Mouse (Mus musculus) midbrain, embryonic 12.5 days (tissue): ENCODE measurements around the gene Zswim4. TPM values are rescaled to one million over a fixed set of nuclear protein-coding genes. Genes with fewer than 3 reads are reported as not detected.

Experiments used
- ATAC-seq: fragments of 200-750 bp; cut with Nextera tagmentation; 2 replicates; pipeline ENCODE4 v1.8.0; 2017; ENCODE audit warnings: low read depth, moderate TSS enrichment, moderate library complexity; ENCODE audit not compliant: low FRiP score
- H3K27ac ChIP-seq: fragments of 300-500 bp; sonication (generic); replicated peaks from 2 replicates; pipeline ENCODE4 v1.5.1; 2016; ENCODE audit warnings: mild to moderate bottlenecking
- H3K27me3 ChIP-seq: fragments of 300-500 bp; sonication (generic); 2 replicates; pipeline ENCODE4 v1.6.1; 2016; ENCODE audit warnings: mild to moderate bottlenecking
- H3K36me3 ChIP-seq: fragments of 300-500 bp; sonication (generic); 2 replicates; pipeline ENCODE4 v1.6.1; 2016
- H3K4me1 ChIP-seq: fragments of 300-500 bp; sonication (generic); 2 replicates; pipeline ENCODE4 v1.6.1; 2016
- H3K4me2 ChIP-seq: fragments of 300-500 bp; sonication (generic); replicated peaks from 2 replicates; pipeline ENCODE4 v1.6.1; 2016; ENCODE audit warnings: mild to moderate bottlenecking, moderate library complexity
- H3K4me3 ChIP-seq: fragments of 300-500 bp; sonication (generic); 2 replicates; pipeline ENCODE4 v1.5.1; 2016; ENCODE audit warnings: mild to moderate bottlenecking
- H3K9ac ChIP-seq: fragments of 300-500 bp; sonication (generic); replicated peaks from 2 replicates; pipeline ENCODE4 v1.6.1; 2016; ENCODE audit warnings: mild to moderate bottlenecking, moderate library complexity
- H3K9me3 ChIP-seq: fragments of 300-500 bp; sonication (generic); 2 replicates; pipeline ENCODE4 v1.6.1; 2016; ENCODE audit warnings: mild to moderate bottlenecking
- WGBS: fragments of 180-500 bp; shearing (Covaris S2); methylation state at CpG from one replicate; pipeline ENCODE4 v1.1.7; 2016; 5-methylcytosine and 5-hydroxymethylcytosine counted together
- polyA plus RNA-seq: library from polyadenylated mRNA; unstranded; fragments of >200 nt; fragmentation: Nextera tagmentation; extraction: Ambion mirVana; gene quantifications from 2 replicates; pipeline ENCODE4 v1.2.1, GENCODE M21; 2016

Zswim4 gene
- polyA plus RNA-seq, 1 experiment from 2014 or later: 55.7 TPM

DNA sequence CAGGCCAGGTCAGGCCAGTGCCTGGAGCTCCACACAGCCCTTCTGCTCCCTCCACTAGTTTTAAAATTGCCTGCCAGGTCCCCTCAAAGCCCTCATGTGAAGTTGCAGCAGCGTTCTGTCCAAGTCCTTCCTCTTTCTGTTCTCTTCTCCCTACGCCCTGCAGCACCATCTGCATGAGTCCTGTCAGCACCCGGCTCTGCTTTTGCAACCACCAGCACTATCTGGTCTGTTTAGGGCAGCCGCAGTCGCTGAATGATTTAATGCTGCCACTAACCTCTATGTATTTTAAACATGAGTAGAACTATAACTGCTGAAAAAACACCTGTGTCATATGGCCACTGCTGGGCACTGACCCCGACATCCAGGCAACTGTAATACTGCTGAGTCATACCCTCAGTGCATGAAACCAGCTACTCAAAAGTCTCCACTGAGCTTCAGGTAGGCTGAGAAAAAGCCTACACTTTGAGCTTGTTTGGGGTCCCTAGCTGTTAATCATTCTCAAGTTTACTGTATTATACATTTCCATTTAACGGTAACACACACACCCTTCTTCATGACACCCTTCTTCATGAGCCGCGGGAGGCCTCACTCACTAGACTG, 14.2 kb downstream of the Zswim4 start:
- 95% methylated on average over 9 of the region's 9 CpGs for WGBS
- Histone ChIP-seq H3K27me3 (no peaks in the 10 kb centered on the region), H3K27ac (no peak overlapping the region), H3K36me3 (peaks cover 99% of the 10 kb centered on the region), H3K4me1 (no peaks in the 10 kb centered on the region), H3K4me3 (no peak overlapping the region), H3K9me3 (no peaks in the 10 kb centered on the region), H3K4me2 (no peak overlapping the region), H3K9ac (no peak overlapping the region)
- no peak for ATAC-seq

- Histone ChIP-seq H3K9me3 (no peaks in the 10 kb centered on the region), H3K4me2 (no peak overlapping the region), H3K27ac (no peak overlapping the region), H3K27me3 (no peaks in the 10 kb centered on the region), H3K9ac (no peak overlapping the region), H3K4me1 (no peaks in the 10 kb centered on the region), H3K4me3 (no peak overlapping the region), H3K36me3 (peaks cover 99% of the 10 kb centered on the region)
- 91% methylated on average over 7 of the region's 7 CpGs for WGBS
- ATAC-seq: no peak
Measured at GRCm38 (mm10) chr8:84220105-84220504, 16.8 kb downstream of the Zswim4 start.

- no peak for ATAC-seq
- no peaks in the 10 kb centered on the region for H3K27me3 ChIP-seq
- H3K4me1 ChIP-seq: no peaks in the 10 kb centered on the region
- 93% methylated on average over 5 of the region's 5 CpGs for WGBS
- no peak overlapping the region for H3K9ac ChIP-seq
- no peak overlapping the region for H3K27ac ChIP-seq
- H3K36me3 ChIP-seq: peaks cover 99% of the 10 kb centered on the region
- no peak overlapping the region for H3K4me2 ChIP-seq
- H3K4me3 ChIP-seq: no peak overlapping the region
- H3K9me3 ChIP-seq: no peaks in the 10 kb centered on the region
Measured at GRCm38 (mm10) chr8:84218143-84218542, 18.7 kb downstream of the Zswim4 start.

- H3K27me3 ChIP-seq: no peaks in the 10 kb centered on the region
- H3K36me3 ChIP-seq: peaks cover 99% of the 10 kb centered on the region
- ATAC-seq: no peak
- no peak overlapping the region for H3K4me2 ChIP-seq
- H3K27ac ChIP-seq: no peak overlapping the region
- H3K4me1 ChIP-seq: no peaks in the 10 kb centered on the region
- no peak overlapping the region for H3K4me3 ChIP-seq
- no peak overlapping the region for H3K9ac ChIP-seq
- H3K9me3 ChIP-seq: no peaks in the 10 kb centered on the region
- WGBS: 97% methylated on average over 11 of the region's 11 CpGs
Measured at GRCm38 (mm10) chr8:84217206-84217605, 19.6 kb downstream of the Zswim4 start.

GRCm38 (mm10) chr8:84213277-84213676, 23.6 kb downstream of the Zswim4 start:
- H3K4me1 ChIP-seq: peaks cover 18% of the 10 kb centered on the region
- H3K4me2 ChIP-seq: no peak overlapping the region
- ATAC-seq: no peak
- no peak overlapping the region for H3K4me3 ChIP-seq
- 95% methylated on average over 4 of the region's 4 CpGs for WGBS
- H3K36me3 ChIP-seq: peaks cover 81% of the 10 kb centered on the region
- no peaks in the 10 kb centered on the region for H3K9me3 ChIP-seq
- no peak overlapping the region for H3K9ac ChIP-seq
- no peaks in the 10 kb centered on the region for H3K27me3 ChIP-seq
- H3K27ac ChIP-seq: no peak overlapping the region

- H3K27me3 ChIP-seq: no peaks in the 10 kb centered on the region
- no peak overlapping the region for H3K9ac ChIP-seq
- H3K4me2 ChIP-seq: no peak overlapping the region
- no peak for ATAC-seq
- H3K4me1 ChIP-seq: peaks cover 24% of the 10 kb centered on the region
- H3K27ac ChIP-seq: no peak overlapping the region
- WGBS: 93% methylated on average over 31 of the region's 31 CpGs
- no peaks in the 10 kb centered on the region for H3K9me3 ChIP-seq
- peaks cover 68% of the 10 kb centered on the region for H3K36me3 ChIP-seq
- H3K4me3 ChIP-seq: no peak overlapping the region
Measured at GRCm38 (mm10) chr8:84211881-84212563, 24.8 kb downstream of the Zswim4 start.

GRCm38 (mm10) chr8:84211202-84211601, 25.7 kb downstream of the Zswim4 start:
- peaks cover 60% of the 10 kb centered on the region for H3K36me3 ChIP-seq
- H3K4me3 ChIP-seq: no peak overlapping the region
- 94% methylated on average over 3 of the region's 3 CpGs for WGBS
- no peak for ATAC-seq
- no peak overlapping the region for H3K27ac ChIP-seq
- no peak overlapping the region for H3K4me2 ChIP-seq
- H3K27me3 ChIP-seq: no peaks in the 10 kb centered on the region
- no peak overlapping the region for H3K9ac ChIP-seq
- no peaks in the 10 kb centered on the region for H3K9me3 ChIP-seq
- H3K4me1 ChIP-seq: peaks cover 24% of the 10 kb centered on the region

DNA sequence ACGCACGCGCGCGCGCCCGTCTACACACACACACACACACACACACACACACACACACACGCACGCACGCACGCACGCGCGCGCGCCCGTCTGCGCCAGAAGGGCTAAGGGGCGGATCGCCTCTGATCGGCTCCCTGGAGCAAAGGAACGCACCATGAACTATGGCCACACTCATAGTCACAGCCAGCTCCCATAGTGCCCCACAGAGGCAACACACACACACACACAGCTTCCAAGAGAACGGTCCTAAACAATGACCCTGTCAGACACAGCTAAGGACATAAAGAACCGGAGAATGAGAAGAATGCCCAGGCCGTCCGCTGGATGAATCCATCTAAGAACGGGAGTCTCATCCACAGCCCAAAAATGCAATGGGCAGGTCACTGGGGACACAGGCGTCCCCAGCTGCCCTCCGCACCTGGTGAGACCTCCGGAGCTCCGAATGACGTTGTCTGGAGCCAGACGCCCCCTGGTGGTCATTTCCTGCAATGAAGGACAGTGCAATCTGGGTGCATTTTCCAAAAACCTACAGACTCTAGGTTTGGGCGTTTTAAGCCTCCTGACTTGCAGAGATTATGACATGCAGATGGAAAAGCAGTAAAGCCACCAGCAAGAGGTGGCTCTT, 26.6 kb downstream of the Zswim4 start:
- H3K9me3 ChIP-seq: no peaks in the 10 kb centered on the region
- no peak overlapping the region for H3K9ac ChIP-seq
- peak; percentile 59; the same call in 1 of the 2 replicates for ATAC-seq
- peaks cover 24% of the 10 kb centered on the region for H3K4me1 ChIP-seq
- H3K4me2 ChIP-seq: peak overlapping the region; percentile 3; the same call in 1 of the 2 replicates
- no peak overlapping the region for H3K4me3 ChIP-seq
- WGBS: 53% methylated on average over 32 of the region's 34 CpGs
- no peak overlapping the region for H3K27ac ChIP-seq
- no peaks in the 10 kb centered on the region for H3K27me3 ChIP-seq
- peaks cover 51% of the 10 kb centered on the region for H3K36me3 ChIP-seq

GRCm38 (mm10) chr8:84208381-84209380, 28.2 kb downstream of the Zswim4 start:
- no peak overlapping the region for H3K4me2 ChIP-seq
- H3K9me3 ChIP-seq: no peaks in the 10 kb centered on the region
- WGBS: 37% methylated on average over 17 of the region's 17 CpGs
- ATAC-seq: no peak
- H3K4me1 ChIP-seq: peaks cover 29% of the 10 kb centered on the region
- H3K27ac ChIP-seq: 0 out of 2 replicates have a peak overlapping the region, but pooled peaks have one; percentile 16
- H3K9ac ChIP-seq: peak overlapping the region; percentile 37; the same call in 1 of the 2 replicates
- no peak overlapping the region for H3K4me3 ChIP-seq
- H3K36me3 ChIP-seq: peaks cover 35% of the 10 kb centered on the region
- no peaks in the 10 kb centered on the region for H3K27me3 ChIP-seq

DNA sequence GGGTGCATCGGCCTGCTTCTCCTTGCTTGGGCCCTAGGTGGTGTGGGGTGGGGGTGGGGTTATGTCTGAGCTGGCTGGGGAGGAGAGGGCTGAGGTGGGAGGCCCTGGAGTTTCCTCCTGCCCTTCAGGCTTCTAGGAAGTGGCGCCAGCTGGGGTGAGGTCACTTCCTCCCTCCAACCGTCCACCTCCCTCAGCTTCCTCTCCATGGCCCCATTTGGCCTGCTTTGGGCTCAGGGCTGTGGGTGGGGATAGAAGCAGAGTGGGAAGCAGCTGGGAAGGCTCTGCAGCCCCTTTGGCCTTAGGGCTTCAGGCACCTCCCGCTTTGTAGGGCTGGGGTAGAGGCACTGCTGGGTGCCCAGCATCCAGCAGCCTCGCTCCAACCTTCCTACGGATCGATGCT, 29.0 kb downstream of the Zswim4 start:
- H3K27me3 ChIP-seq: peaks cover 1% of the 10 kb centered on the region; the same call in 1 of the 2 replicates
- H3K9me3 ChIP-seq: no peaks in the 10 kb centered on the region
- peaks cover 26% of the 10 kb centered on the region for H3K36me3 ChIP-seq
- no peak overlapping the region for H3K4me3 ChIP-seq
- 0 out of 2 replicates have a peak overlapping the region, but pooled peaks have one; percentile 16 for H3K27ac ChIP-seq
- peaks cover 38% of the 10 kb centered on the region for H3K4me1 ChIP-seq
- H3K9ac ChIP-seq: no peak overlapping the region
- no peak for ATAC-seq
- 54% methylated on average over 7 of the region's 7 CpGs for WGBS
- no peak overlapping the region for H3K4me2 ChIP-seq

DNA sequence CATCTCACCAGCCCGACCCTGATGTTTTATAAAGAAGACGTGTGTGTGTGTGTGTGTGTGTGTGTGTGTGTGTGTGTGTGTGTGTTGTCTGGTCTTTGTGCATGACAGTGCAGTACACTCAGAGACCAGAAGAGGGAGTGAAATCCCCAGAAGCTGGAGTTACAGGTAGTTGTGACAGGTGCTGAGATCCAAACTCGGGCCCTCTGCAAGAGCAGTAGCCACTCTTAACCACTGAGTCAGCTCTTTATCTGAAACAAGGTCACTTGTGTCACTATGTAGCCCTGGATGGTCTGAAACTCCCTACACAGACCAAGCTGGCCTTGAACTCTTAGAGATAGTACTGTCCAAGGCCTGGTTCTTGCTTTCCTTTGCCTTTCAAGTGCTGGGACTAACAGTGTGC, 30.2 kb downstream of the Zswim4 start:
- no peak overlapping the region for H3K9ac ChIP-seq
- H3K4me2 ChIP-seq: no peak overlapping the region
- peaks cover 15% of the 10 kb centered on the region for H3K36me3 ChIP-seq
- no peak overlapping the region for H3K27ac ChIP-seq
- H3K27me3 ChIP-seq: peaks cover 13% of the 10 kb centered on the region
- H3K4me3 ChIP-seq: no peak overlapping the region
- ATAC-seq: no peak
- H3K4me1 ChIP-seq: peaks cover 46% of the 10 kb centered on the region
- no peaks in the 10 kb centered on the region for H3K9me3 ChIP-seq
- 89% methylated on average over 3 of the region's 3 CpGs for WGBS
